Mouse (Mus musculus): ENCODE data around the gene Znrf4.

The Znrf4 gene

GRCm38 (mm10) chr17:56488028-56488427 is 24.2 kb downstream of the Znrf4 start:
- no peak for DNase-seq (ENCODE audit: low spot score in 2 of 2)

GRCm38 (mm10) chr17:56487441-56487888 is 24.8 kb downstream of the Znrf4 start:
- no peak for DNase-seq (ENCODE audit: low spot score in 2 of 2)

GRCm38 (mm10) chr17:56485926-56486325 is 26.3 kb downstream of the Znrf4 start:
- no peak for DNase-seq (ENCODE audit: low spot score in 2 of 2)

GRCm38 (mm10) chr17:56485118-56485517 is 27.1 kb downstream of the Znrf4 start:
- DNase-seq (ENCODE audit: low spot score in 2 of 2), result no peak

GRCm38 (mm10) chr17:56482671-56483070 is 29.6 kb downstream of the Znrf4 start:
- no peak for DNase-seq (ENCODE audit: low spot score in 2 of 2)

- DNase-seq (ENCODE audit: low spot score in 2 of 2), result peak in 1 of 2 experiments; percentile 76
Measured at GRCm38 (mm10) chr17:56479358-56479757, 32.9 kb downstream of the Znrf4 start.

GRCm38 (mm10) chr17:56478191-56478611 is 34.0 kb downstream of the Znrf4 start:
- no peak for DNase-seq (ENCODE audit: low spot score in 2 of 2)

GRCm38 (mm10) chr17:56477191-56477818 is 34.9 kb downstream of the Znrf4 start:
- DNase-seq (ENCODE audit: low spot score in 2 of 2), result no peak

- peak; percentile 98 to 99 for DNase-seq (ENCODE audit: low spot score in 2 of 2)
Measured at GRCm38 (mm10) chr17:56476402-56476752, 35.9 kb downstream of the Znrf4 start, which contains the start of gene Ptprs. Gene Ptprs, minus strand, starts transcription at chr17:56476483.

GRCm38 (mm10) chr17:56475584-56476401 is 36.4 kb downstream of the Znrf4 start:
- peak in 1 of 2 experiments; percentile 57 for DNase-seq (ENCODE audit: low spot score in 2 of 2)

GRCm38 (mm10) chr17:56474831-56475581 is 37.2 kb downstream of the Znrf4 start:
- DNase-seq (ENCODE audit: low spot score in 2 of 2), result peak; percentile 70 to 72

- DNase-seq (ENCODE audit: low spot score in 2 of 2), result no peak
Measured at GRCm38 (mm10) chr17:56474311-56474830, 37.9 kb downstream of the Znrf4 start.

GRCm38 (mm10) chr17:56473611-56473905 is 38.7 kb downstream of the Znrf4 start:
- DNase-seq (ENCODE audit: low spot score in 2 of 2), result no peak

- DNase-seq (ENCODE audit: low spot score in 2 of 2), result peak in 1 of 2 experiments; percentile 67
Measured at GRCm38 (mm10) chr17:56472733-56473610, 39.3 kb downstream of the Znrf4 start.

GRCm38 (mm10) chr17:56472121-56472520 is 40.1 kb downstream of the Znrf4 start:
- no peak for DNase-seq (ENCODE audit: low spot score in 2 of 2)

- no peak for DNase-seq (ENCODE audit: low spot score in 2 of 2)
Measured at GRCm38 (mm10) chr17:56471136-56471535, 41.1 kb downstream of the Znrf4 start.

- DNase-seq (ENCODE audit: low spot score in 2 of 2), result no peak
Measured at GRCm38 (mm10) chr17:56470571-56470970, 41.7 kb downstream of the Znrf4 start.

- DNase-seq (ENCODE audit: low spot score in 2 of 2), result no peak
Measured at GRCm38 (mm10) chr17:56470001-56470436, 42.2 kb downstream of the Znrf4 start.

- no peak for DNase-seq (ENCODE audit: low spot score in 2 of 2)
Measured at GRCm38 (mm10) chr17:56469275-56469674, 43.0 kb downstream of the Znrf4 start.

- DNase-seq (ENCODE audit: low spot score in 2 of 2), result peak in 1 of 2 experiments; percentile 65
Measured at GRCm38 (mm10) chr17:56468870-56469269, 43.4 kb downstream of the Znrf4 start.

GRCm38 (mm10) chr17:56468380-56468779 is 43.9 kb downstream of the Znrf4 start:
- no peak for DNase-seq (ENCODE audit: low spot score in 2 of 2)
